10 mouse cellular contexts compared by ENCODE assay signal in the genomic region with DNA sequence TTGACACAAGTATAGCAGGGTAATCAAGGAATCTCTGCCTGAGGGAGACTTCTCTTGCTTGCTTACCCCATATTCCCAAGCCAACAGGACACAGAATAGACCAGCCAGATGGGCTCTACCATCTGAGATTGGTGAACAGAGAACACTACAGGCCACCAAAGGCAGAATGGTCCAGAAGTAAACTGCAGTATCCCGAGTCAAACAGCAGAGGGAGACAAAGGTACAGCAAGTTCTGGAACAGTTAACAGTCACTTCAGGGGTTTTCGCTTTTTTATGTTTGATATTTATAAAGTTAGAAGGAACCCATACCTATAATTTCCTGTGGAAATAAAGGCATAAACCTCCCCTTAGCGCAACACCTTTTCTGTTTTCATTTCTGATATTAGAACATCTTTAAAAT.
DNase-seq lines count a peak whose midpoint lies in the region; ATAC-seq lines count a peak whose summit lies in the region.
"Had no signal": no experiment of that assay in that cellular context is flagged by ENCODE, and none has a peak within 500 bp of the region (broad histone marks: within the 10 kb centered on the region; RNA-seq: fewer than 3 reads in every experiment).

No protein-coding gene starts in this region.

- no peak overlapping the region for H3K4me3 ChIP-seq in forebrain, embryonic 10.5 days
- H3K4me3 ChIP-seq: heart, embryonic 10.5 days had no signal

- DNase-seq in adrenal gland, postnatal 10 days: peak; percentile 19
- no peak for DNase-seq in adrenal gland, adult 8-10 months
- DNase-seq in left cerebral cortex, adult 11 months (ENCODE audit: low spot score): peak; percentile 27
- no peak for DNase-seq in left cerebral cortex, postnatal 36 days (ENCODE audit: low spot score in 2 of 2)
- DNase-seq in R1 (ENCODE audit: low read depth, low spot score): peak; percentile 46
- peak; percentile 5 to 6 for DNase-seq in kidney, postnatal 4 days
- DNase-seq in forebrain, embryonic 10.5 days (ENCODE audit: extremely low spot score, low spot score): no peak
- DNase-seq: cerebellum, adult 11-12 months had no signal

- no peaks in the 10 kb centered on the region for H3K27me3 ChIP-seq in forebrain, embryonic 10.5 days (ENCODE audit: poor library complexity, severe bottlenecking)

- no peak for ATAC-seq in monocyte, adult 5-6 weeks (replicated peaks; ENCODE audit: insufficient number of reproducible peaks, low FRiP score, low TSS enrichment, poor library complexity, severe bottlenecking)

- intact Hi-C loops in left cerebral cortex, postnatal 36 days (cut with DNase I): no loop called here

- peaks cover 35% of the 10 kb centered on the region for H3K9me3 ChIP-seq in forebrain, embryonic 10.5 days
- H3K9me3 ChIP-seq: heart, embryonic 10.5 days had no signal

- H3K4me1 ChIP-seq in forebrain, embryonic 10.5 days: no peaks in the 10 kb centered on the region
- H3K4me1 ChIP-seq: heart, embryonic 10.5 days had no signal

- H3K27ac ChIP-seq in forebrain, embryonic 10.5 days: no peak overlapping the region
- H3K27ac ChIP-seq: heart, embryonic 10.5 days had no signal

- H3K36me3 ChIP-seq in forebrain, embryonic 10.5 days (replicated peaks): no peaks in the 10 kb centered on the region
- H3K36me3 ChIP-seq: heart, embryonic 10.5 days had no signal

- WGBS in forebrain, embryonic 10.5 days: 44% methylated on average over 3 of the region's 3 CpGs

Comparison
In these comparisons a context has a peak if more than half of its experiments do, and no peak if none do; other contexts are left out.
1. DNase-seq: peak in adrenal gland, postnatal 10 days (single experiment), left cerebral cortex, adult 11 months (single experiment), R1 (single experiment) and kidney, postnatal 4 days (2 of 2); none in adrenal gland, adult 8-10 months (single experiment), left cerebral cortex, postnatal 36 days (0 of 2) and forebrain, embryonic 10.5 days (single experiment).